Mouse (Mus musculus) B cell, adult (primary cell): ENCODE data around the gene Pink1. TPM values are rescaled to one million over a fixed set of nuclear protein-coding genes. Genes with fewer than 3 reads are reported as not detected.

Experiments
- total RNA-seq: library from RNA; stranded (reverse); gene quantifications from 4 replicates; pipeline ENCODE4 v1.2.4, GENCODE M21; 2023; ENCODE audit not compliant: inconsistent age

The Pink1 gene
- 32.2 to 43.7 TPM (median 38.0 TPM) in 4 replicates for total RNA-seq

DNA sequence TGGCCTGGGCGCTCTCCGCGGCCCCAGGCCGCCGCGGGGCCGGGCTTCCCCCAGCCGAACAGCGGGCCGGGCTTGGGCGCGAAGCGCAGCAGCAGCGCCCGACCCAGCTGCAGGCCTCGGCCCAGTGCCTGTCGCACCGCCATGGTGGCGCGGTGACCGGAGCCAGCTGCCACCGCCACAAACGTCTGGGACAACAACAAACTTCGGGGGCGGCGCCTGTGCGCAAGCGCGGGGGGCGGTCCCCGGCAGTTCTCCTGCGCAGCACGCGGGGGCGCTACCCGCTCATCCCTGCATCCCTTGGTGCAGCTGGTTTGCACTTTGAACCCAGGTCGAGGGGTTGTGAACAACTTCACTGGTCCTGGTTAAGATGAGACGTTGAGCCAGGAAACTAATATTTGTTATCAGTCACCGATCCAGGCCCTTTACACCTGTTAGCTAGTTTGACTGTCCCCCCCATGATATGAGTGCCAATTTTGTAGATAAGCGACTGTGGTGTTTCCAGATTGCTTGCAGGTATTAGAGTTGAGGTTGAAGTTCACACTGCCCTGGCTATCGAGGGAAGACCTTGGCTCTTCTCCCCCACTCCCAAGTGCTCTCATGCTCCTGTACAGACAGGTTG is at the start of gene Pink1:
Pink1 (minus strand) TSS at position 231 of the 619 bp plus-strand sequence.

DNA sequence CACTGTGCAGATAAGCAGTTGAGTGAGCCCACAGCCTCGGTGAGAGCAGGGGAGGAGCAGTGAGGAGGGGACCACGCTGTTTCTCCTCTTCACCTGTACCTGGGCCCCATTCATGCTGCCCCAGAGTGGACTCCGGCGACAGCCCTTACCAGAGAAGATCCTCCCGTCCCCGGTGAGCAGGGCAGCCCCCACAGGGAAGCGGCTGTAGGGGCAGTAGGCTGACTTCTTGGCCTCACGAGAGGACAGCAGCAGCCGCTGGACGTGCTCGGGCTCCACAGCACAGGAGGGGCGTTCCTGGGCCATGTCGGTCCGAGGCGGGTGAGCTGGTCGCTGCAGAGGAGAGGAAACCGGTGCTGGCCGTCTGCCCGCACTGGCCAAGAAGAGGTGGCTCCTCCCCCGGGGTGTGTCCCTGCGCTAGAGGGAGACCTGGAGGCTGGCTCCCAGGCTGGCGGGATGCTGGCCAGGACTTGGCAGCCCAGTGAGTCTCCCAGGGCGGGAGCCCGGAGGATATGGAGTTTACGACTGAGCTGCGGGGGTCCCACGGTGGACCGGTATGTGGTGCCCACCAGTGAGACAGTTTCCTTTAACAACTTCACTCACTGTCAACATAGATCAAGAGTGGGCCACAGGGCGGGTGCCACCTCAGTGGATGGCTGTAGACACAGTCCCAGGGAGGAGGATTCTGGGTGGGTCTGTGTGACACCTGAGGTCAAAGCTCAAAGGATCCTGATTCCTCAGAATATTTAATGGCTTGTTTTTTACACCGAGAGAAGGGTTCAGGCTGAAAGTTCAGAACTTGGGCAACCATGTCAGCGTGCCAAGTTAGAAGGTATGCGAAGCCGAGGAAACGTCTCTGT is 41.8 kb upstream of the Pink1 start, which contains the start of gene Cda:
Cda (minus strand) TSS at position 352 of the 857 bp plus-strand sequence.

DNA sequence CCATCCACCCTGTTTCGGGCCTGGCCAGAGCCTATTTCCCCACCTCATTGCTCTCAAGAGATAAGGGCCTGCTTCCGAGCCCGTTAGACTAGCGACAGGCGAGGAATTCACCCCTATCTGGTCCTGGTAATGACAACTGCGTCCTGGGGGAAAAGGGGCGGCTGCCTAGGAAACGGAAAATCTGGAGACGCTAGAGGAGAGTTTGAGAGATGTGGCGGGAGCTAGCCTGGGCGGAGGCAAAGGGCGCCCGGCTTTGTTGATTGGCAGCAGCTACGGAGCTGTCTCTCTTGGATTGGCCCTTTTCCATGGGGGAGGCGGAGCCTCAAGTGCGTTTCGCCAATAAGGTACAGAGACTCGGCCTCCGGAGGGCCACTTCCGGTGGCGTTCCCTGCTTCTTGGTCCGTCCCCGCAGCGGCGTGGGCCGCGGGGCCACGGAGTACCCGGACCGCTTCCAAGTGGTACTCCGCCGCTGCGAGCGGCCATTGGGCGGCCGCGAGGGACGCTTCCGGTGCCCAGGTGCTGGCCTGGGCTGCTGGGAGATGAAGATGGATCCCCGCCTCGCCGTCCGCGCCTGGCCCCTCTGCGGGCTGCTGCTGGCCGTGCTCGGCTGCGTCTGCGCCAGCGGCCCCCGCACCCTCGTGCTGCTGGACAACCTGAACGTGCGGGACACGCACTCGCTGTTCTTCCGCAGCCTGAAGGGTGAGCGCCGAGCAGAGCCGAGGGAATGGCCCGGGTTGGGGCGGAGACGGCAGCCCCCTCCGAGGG is 21.6 kb downstream of the Pink1 start, which contains the start of gene Ddost:
Ddost (plus strand) TSS at position 391 of the 765 bp plus-strand sequence.

Other genes with a start within 250 kb of the Pink1 start
- 98.7 to 110 TPM (median 104 TPM) in 4 replicates for gene Hp1bp3, start 110.0 kb downstream of the Pink1 start, total RNA-seq
- 0.15 to 0.84 TPM (median 0.42 TPM) in 4 replicates for gene Sh2d5, start 75.9 kb downstream of the Pink1 start, total RNA-seq
- gene Kif17, start 75.9 kb downstream of the Pink1 start, total RNA-seq: 0.19 TPM in 1 of 4 replicates, not detected in the others
- 57.9 to 64.3 TPM (median 61.0 TPM) in 4 replicates for gene Ddost, start 21.6 kb downstream of the Pink1 start, total RNA-seq
- gene Cda, start 41.7 kb upstream of the Pink1 start, total RNA-seq: not detected in 4 replicates
- not detected in 4 replicates for gene Fam43b, start 70.2 kb upstream of the Pink1 start, total RNA-seq
- gene Mul1, start 108.4 kb upstream of the Pink1 start, total RNA-seq: 32.3 to 47.3 TPM (median 39.9 TPM) in 4 replicates
- 0.33 to 0.86 TPM (median 0.78 TPM) in 4 replicates for gene Camk2n1, start 128.0 kb upstream of the Pink1 start, total RNA-seq